Mouse (Mus musculus) forebrain, embryonic 12.5 days (tissue): ENCODE results near the gene Clec18a. TPM values are rescaled to one million over a fixed set of nuclear protein-coding genes. Genes with fewer than 3 reads are reported as not detected.
"Not testable (repeated sequence)": the region's sequence is repeated elsewhere in the genome, so short reads cannot be mapped to it uniquely, and the experiment has no call there.

Experiments used
- ATAC-seq: fragments of 200-750 bp; cut with Nextera tagmentation; 2 replicates; pipeline ENCODE4 v1.8.0; 2017; ENCODE audit warnings: moderate TSS enrichment; ENCODE audit not compliant: low FRiP score
- H3K27ac ChIP-seq: fragments of 300-500 bp; sonication (generic); 2 replicates; pipeline ENCODE4 v1.5.1; 2016; ENCODE audit warnings: mild to moderate bottlenecking
- H3K27me3 ChIP-seq: fragments of 300-500 bp; sonication (generic); 2 replicates; pipeline ENCODE4 v1.6.1; 2016; ENCODE audit warnings: mild to moderate bottlenecking
- H3K36me3 ChIP-seq: fragments of 300-500 bp; sonication (generic); replicated peaks from 2 replicates; pipeline ENCODE4 v1.6.1; 2016; ENCODE audit warnings: mild to moderate bottlenecking
- H3K4me1 ChIP-seq: fragments of 300-500 bp; sonication (generic); 2 replicates; pipeline ENCODE4 v1.6.1; 2016
- H3K4me2 ChIP-seq: fragments of 300-500 bp; sonication (generic); 2 replicates; pipeline ENCODE4 v1.6.1; 2016; ENCODE audit warnings: mild to moderate bottlenecking, moderate library complexity
- H3K4me3 ChIP-seq: fragments of 300-500 bp; sonication (generic); replicated peaks from 2 replicates; pipeline ENCODE4 v1.5.1; 2016; ENCODE audit warnings: mild to moderate bottlenecking
- H3K9ac ChIP-seq: fragments of 300-500 bp; sonication (generic); 2 replicates; pipeline ENCODE4 v1.6.1; 2016; ENCODE audit warnings: mild to moderate bottlenecking
- H3K9me3 ChIP-seq: fragments of 300-500 bp; sonication (generic); 2 replicates; pipeline ENCODE4 v1.6.1; 2016
- WGBS: fragments of 180-500 bp; shearing (Covaris S2); methylation state at CpG from one replicate; pipeline ENCODE4 v1.1.7; 2016; 5-methylcytosine and 5-hydroxymethylcytosine counted together
- polyA plus RNA-seq: library from polyadenylated mRNA; unstranded; fragments of >200 nt; fragmentation: Nextera tagmentation; extraction: Ambion mirVana; gene quantifications from 2 replicates; pipeline ENCODE4 v1.2.1, GENCODE M21; 2016

The Clec18a gene
- polyA plus RNA-seq, result 0.43 and 0.63 TPM in 2 replicates

- H3K4me3 ChIP-seq, result not testable (repeated sequence)
- 79% methylated on average over 5 of the region's 6 CpGs for WGBS
These were observed at the start of gene Clec18a for GRCm38 (mm10) chr8:111092326-111092725. TSS of gene Clec18a (minus strand) at chr8:111092426.

GRCm38 (mm10) chr8:111130756-111131155, 38.5 kb upstream of the Clec18a start:
- Histone ChIP-seq H3K27me3 (no peaks in the 10 kb centered on the region), H3K4me3 (no peak overlapping the region), H3K27ac (no peak overlapping the region), H3K36me3 (peaks cover 53% of the 10 kb centered on the region), H3K4me2 (no peak overlapping the region), H3K9me3 (no peaks in the 10 kb centered on the region), H3K9ac (no peak overlapping the region), H3K4me1 (no peaks in the 10 kb centered on the region)
- no peak for ATAC-seq
- 91% methylated on average over 2 of the region's 2 CpGs for WGBS

More at GRCm38 (mm10) chr8:111092326-111092725, at the start of gene Clec18a:
- H3K9ac ChIP-seq, H3K9me3 ChIP-seq, H3K4me2 ChIP-seq, H3K27me3 ChIP-seq, H3K36me3 ChIP-seq, H3K27ac ChIP-seq, H3K4me1 ChIP-seq, ATAC-seq: not testable (repeated sequence)

- no peak for ATAC-seq
- Histone ChIP-seq H3K27me3 (no peaks in the 10 kb centered on the region), H3K4me1 (no peaks in the 10 kb centered on the region), H3K36me3 (peaks cover 71% of the 10 kb centered on the region), H3K9ac (no peak overlapping the region), H3K4me2 (no peak overlapping the region), H3K9me3 (no peaks in the 10 kb centered on the region), H3K27ac (no peak overlapping the region), H3K4me3 (no peak overlapping the region)
- 92% methylated on average over 3 of the region's 3 CpGs for WGBS
These were observed 27.3 kb upstream of the Clec18a start for GRCm38 (mm10) chr8:111119481-111119880.

- no peak overlapping the region for H3K4me2 ChIP-seq
- H3K9me3 ChIP-seq, result no peaks in the 10 kb centered on the region
- H3K4me3 ChIP-seq, result no peak overlapping the region
- no peak for ATAC-seq
- WGBS, result 94% methylated on average over 5 of the region's 5 CpGs
- H3K9ac ChIP-seq, result no peak overlapping the region
- H3K27ac ChIP-seq, result no peak overlapping the region
- H3K27me3 ChIP-seq, result no peaks in the 10 kb centered on the region
- peaks cover 53% of the 10 kb centered on the region for H3K36me3 ChIP-seq
- H3K4me1 ChIP-seq, result no peaks in the 10 kb centered on the region
These were observed 22.7 kb upstream of the Clec18a start for GRCm38 (mm10) chr8:111114891-111115290.

GRCm38 (mm10) chr8:111094719-111095302, 2.6 kb upstream of the Clec18a start:
- Histone ChIP-seq H3K4me2 (peak overlapping the region; percentile 81), H3K9ac (peak overlapping the region; percentile 69), H3K4me3 (peak overlapping the region; percentile 63)
- H3K27ac ChIP-seq, H3K27me3 ChIP-seq, H3K36me3 ChIP-seq, H3K9me3 ChIP-seq, H3K4me1 ChIP-seq: not testable (repeated sequence)
- WGBS, result under 1% methylated on average over 42 of the region's 69 CpGs
- peak; percentile 60 for ATAC-seq

GRCm38 (mm10) chr8:111093865-111094718, 1.9 kb upstream of the Clec18a start, which contains the start of gene Pdpr:
TSS of gene Pdpr (plus strand) at chr8:111094630.
- Histone ChIP-seq H3K9ac (peak within 1 kb of the TSS; percentile 69), H3K27ac (no peak within 1 kb of the TSS), H3K4me3 (peak within 1 kb of the TSS; percentile 63), H3K9me3 (no peaks in the 10 kb centered on the region), H3K27me3 (no peaks in the 10 kb centered on the region), H3K36me3 (no peaks in the 10 kb centered on the region), H3K4me2 (peak within 1 kb of the TSS; percentile 81), H3K4me1 (peaks cover 9% of the 10 kb centered on the region)
- ATAC-seq, result peak; percentile 93
- 6% methylated on average over 64 of the region's 72 CpGs for WGBS

GRCm38 (mm10) chr8:111091706-111092105, 520 bp downstream of the Clec18a start:
- Histone ChIP-seq H3K9me3 (no peaks in the 10 kb centered on the region), H3K9ac (no peak overlapping the region), H3K27me3 (no peaks in the 10 kb centered on the region), H3K4me3 (no peak overlapping the region), H3K27ac (no peak overlapping the region), H3K4me2 (no peak overlapping the region), H3K4me1 (peaks cover 9% of the 10 kb centered on the region), H3K36me3 (no peaks in the 10 kb centered on the region)
- ATAC-seq, result no peak
- 85% methylated on average over 7 of the region's 7 CpGs for WGBS

- Histone ChIP-seq H3K4me2 (no peak overlapping the region), H3K9ac (no peak overlapping the region), H3K36me3 (no peaks in the 10 kb centered on the region), H3K9me3 (no peaks in the 10 kb centered on the region), H3K4me1 (peaks cover 4% of the 10 kb centered on the region; the same call in 1 of the 2 replicates), H3K27me3 (no peaks in the 10 kb centered on the region), H3K27ac (no peak overlapping the region), H3K4me3 (no peak overlapping the region)
- WGBS, result 0% methylated on average over 2 of the region's 2 CpGs
- ATAC-seq, result no peak
These were observed 2.1 kb downstream of the Clec18a start for GRCm38 (mm10) chr8:111090126-111090525.

- H3K27ac ChIP-seq, H3K4me3 ChIP-seq, H3K4me2 ChIP-seq, H3K9me3 ChIP-seq, H3K27me3 ChIP-seq, ATAC-seq, H3K36me3 ChIP-seq, H3K9ac ChIP-seq: not testable (repeated sequence)
- H3K4me1 ChIP-seq, result peaks cover 17% of the 10 kb centered on the region
- WGBS, result 90% methylated on average over 5 of the region's 5 CpGs
These were observed 8.3 kb downstream of the Clec18a start for GRCm38 (mm10) chr8:111083936-111084335.

- Histone ChIP-seq H3K9me3 (no peaks in the 10 kb centered on the region), H3K27me3 (no peaks in the 10 kb centered on the region), H3K36me3 (no peaks in the 10 kb centered on the region), H3K27ac (no peak overlapping the region), H3K9ac (no peak overlapping the region), H3K4me1 (peaks cover 17% of the 10 kb centered on the region), H3K4me2 (no peak overlapping the region), H3K4me3 (no peak overlapping the region)
- no peak for ATAC-seq
- WGBS, result 38% methylated on average over 12 of the region's 12 CpGs
These were observed 10.5 kb downstream of the Clec18a start for GRCm38 (mm10) chr8:111081580-111082258.

- WGBS, result 34% methylated on average over 6 of the region's 6 CpGs
- peaks cover 17% of the 10 kb centered on the region for H3K4me1 ChIP-seq
- no peaks in the 10 kb centered on the region for H3K36me3 ChIP-seq
- H3K9ac ChIP-seq, result no peak overlapping the region
- H3K4me2 ChIP-seq, result no peak overlapping the region
- H3K27me3 ChIP-seq, result no peaks in the 10 kb centered on the region
- no peak overlapping the region for H3K4me3 ChIP-seq
- no peak for ATAC-seq
- no peaks in the 10 kb centered on the region for H3K9me3 ChIP-seq
- H3K27ac ChIP-seq, result no peak overlapping the region
These were observed 12.4 kb downstream of the Clec18a start for GRCm38 (mm10) chr8:111079861-111080271.

GRCm38 (mm10) chr8:111079461-111079860, 12.8 kb downstream of the Clec18a start:
- no peaks in the 10 kb centered on the region for H3K36me3 ChIP-seq
- WGBS, result 74% methylated on average over 5 of the region's 5 CpGs
- H3K9ac ChIP-seq, result no peak overlapping the region
- no peak for ATAC-seq
- no peaks in the 10 kb centered on the region for H3K9me3 ChIP-seq
- no peak overlapping the region for H3K27ac ChIP-seq
- H3K4me2 ChIP-seq, result no peak overlapping the region
- H3K27me3 ChIP-seq, result no peaks in the 10 kb centered on the region
- no peak overlapping the region for H3K4me3 ChIP-seq
- H3K4me1 ChIP-seq, result peaks cover 17% of the 10 kb centered on the region
